Mouse (Mus musculus) kidney, postnatal 25 days (tissue): ENCODE data around the gene Trip11.
A peak's percentile ranks its signal among the peaks of the same experiment; 100 is the strongest.

Experiments used
- DNase-seq, 2 experiments: peaks; one replicate each; pipeline ENCODE4 v3.0.0; 2021; ENCODE audit warnings: mixed read lengths in 2 of 2

Gene Trip11

GRCm38 (mm10) chr12:101819570-101819969 is 93.5 kb downstream of the Trip11 start:
- DNase-seq, result no peak

DNA sequence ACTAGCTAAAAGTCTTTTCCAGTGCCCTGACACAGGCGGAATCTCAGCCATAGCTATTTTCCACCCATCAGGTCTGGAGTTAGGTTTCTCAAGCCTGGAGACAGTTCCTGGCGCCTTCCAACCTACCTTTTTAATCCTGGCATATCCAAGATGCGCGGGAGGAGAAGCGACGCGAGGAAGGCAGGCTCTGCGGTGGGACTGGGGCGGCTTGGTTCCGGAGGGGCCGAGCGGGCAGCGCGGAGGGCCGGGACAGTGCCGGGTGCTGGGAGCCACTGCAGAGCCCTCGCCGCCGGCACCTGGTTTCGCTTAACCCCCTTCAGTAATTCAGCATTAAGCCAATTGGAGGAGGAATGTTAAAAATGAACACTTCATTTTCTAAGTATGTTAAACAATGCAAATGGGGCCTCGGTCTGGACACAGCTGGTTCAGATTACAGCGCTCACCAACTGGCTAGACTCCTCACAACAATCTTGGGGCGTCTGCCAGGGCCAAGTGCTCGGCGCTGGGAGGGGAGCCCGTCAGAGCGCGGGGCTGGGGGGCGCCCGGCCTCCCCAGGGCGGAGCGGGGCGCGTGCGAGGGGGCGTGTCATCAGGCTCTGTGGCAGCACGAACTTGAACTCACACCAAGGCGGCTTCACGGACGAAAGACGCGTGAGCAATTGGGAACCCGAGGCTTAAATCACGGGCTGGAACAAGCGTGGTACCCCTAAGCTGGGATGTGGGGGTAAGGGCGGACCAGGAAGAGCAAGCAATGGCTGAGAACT is 94.3 kb downstream of the Trip11 start, which contains the start of gene Fbln5:
Fbln5 (minus strand) TSS at position 448 of the 763 bp plus-strand sequence.
- DNase-seq, result peak; percentile 70 to 77

- no peak for DNase-seq
Observed at GRCm38 (mm10) chr12:101818246-101818607, 94.8 kb downstream of the Trip11 start.

GRCm38 (mm10) chr12:101816810-101817209 is 96.3 kb downstream of the Trip11 start:
- DNase-seq, result peak in 1 of 2 experiments; percentile 38

DNA sequence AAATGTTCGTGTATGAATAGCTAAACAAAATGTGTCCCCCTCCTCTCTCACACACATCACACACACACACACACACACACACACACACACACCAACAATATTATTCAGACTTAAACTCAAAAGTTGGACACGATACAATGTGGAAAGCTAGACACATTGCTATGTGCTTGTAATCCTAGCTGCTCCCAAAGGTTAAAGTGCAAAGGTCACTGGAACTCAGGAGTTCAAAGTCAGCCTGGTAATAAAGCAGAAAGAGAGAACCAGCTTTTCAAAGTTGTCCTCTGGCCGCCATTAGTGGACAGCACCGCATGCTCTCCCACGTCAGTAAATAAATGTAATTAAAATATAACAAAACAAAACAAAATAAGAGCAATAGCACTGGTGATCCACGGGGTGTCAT is 97.3 kb downstream of the Trip11 start:
- no peak for DNase-seq

DNA sequence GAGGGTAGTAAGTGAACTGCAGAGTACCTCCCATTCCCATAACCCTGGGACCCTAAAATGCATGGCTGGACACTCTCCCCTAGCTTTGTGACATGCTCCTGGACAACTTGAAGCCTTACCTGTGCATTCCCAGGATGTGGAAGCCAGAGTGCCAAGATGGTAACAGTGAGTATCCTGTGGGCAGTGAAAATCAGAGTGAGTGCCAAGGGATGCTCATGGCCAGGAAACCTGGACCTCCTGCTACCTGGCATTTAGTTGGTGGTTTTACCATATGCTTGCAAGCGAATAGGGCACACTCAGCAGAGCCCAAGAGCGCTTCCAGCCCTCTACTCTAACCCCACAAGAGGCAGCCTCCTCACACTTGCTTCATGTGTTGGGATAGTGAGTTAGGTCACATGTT is 98.6 kb downstream of the Trip11 start:
- DNase-seq, result no peak

DNA sequence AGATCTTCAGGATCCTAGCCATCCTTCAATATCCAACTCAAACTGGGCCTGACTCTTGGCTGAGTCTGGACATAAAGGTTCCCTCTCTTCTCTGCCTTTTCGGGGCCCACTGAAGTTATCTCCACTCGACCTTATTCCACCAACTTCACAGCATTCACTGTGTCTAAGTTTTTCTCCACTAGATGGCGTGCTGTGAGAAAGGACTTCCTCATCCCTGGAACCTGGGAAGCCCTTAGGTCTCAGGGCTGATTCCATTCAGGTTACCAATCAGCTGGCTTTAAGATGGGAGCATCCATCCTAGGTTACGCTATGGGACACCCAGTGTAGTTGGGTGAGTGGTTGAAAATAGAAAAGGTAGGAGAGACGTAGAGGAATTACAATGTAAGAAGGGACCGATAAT is 101.9 kb downstream of the Trip11 start:
- peak in 1 of 2 experiments; percentile 58 for DNase-seq

DNA sequence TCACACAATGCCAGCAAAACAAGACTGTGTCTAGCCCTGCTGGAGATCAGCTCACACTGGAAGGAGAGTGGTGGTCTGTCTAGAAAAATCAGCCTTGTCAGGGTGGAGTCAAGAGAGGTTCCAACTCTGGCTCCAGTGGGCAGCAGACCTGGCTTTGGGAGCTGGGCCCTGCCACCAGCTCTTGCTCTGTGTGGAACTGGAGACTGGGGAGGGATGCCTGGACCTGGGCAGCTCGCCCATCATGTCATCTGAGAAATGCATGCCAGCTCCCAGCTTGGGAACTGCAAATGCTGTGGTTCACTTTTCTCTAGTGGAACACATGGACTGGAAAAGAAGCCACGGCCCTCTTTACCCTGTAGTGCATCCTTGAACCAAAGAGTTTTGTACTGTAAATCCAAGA is 102.6 kb downstream of the Trip11 start:
- no peak for DNase-seq

DNA sequence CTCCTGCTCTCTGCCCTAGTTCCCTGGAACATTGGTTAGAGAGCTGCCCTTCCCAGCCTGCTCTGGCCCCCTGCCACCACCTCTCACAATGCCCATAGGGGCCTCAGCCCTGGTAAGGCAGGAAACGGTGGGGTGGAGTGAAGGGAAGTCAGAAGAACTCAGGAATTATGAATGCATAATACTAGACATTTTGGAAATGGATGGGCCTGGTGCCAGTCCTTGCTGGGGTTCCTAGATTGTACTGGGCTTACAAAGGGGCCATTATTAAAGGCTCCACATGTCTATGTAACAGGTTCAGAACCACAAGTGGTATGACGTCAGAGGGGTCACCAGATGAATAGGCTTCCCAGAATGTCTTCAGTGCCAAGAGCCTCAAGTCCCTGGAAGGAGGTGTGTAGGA is 105.7 kb downstream of the Trip11 start:
- DNase-seq, result peak; percentile 47 to 65

DNA sequence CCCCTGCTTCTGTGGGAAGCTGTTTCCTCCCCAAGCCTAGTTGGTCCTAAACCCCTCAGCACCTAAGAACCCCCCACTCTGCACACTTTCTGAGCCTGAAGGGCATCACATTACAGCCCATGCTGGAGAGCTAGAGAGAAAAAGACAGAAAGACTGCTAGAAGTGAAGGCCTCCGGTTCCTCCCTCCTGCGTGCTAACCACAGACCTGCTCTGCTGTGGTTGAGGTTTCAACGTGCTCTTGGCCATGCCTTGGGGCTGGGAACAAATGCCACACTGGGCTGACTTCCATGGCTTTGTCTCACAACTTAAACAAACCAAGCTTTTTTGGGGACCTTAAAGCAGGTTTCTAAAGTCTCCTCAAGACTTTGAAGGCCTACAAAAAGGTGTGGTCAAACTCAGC is 110.6 kb downstream of the Trip11 start:
- DNase-seq, result peak in 1 of 2 experiments; percentile 11

DNA sequence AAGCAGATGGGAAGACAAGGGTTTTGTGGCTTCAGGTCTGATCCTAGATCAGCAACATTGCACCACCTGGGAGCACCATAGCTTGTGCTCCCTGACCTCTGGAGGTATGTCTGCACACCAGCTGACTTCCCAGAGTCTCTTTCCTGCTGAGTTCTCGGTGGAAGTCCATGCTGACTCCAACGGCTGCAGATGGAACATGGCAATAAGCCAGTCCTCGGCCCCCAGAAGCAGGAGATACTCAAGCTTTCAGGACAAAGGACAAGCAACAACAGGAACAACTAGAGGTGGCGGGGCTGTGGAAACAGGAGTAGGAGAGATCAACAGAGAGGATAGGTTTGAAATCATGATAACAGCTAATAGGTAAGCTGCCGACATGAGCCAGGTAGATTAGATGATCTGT is 111.3 kb downstream of the Trip11 start:
- DNase-seq, result peak; percentile 26 to 60

- no peak for DNase-seq
Observed at GRCm38 (mm10) chr12:101801051-101801450, 112.0 kb downstream of the Trip11 start.

DNA sequence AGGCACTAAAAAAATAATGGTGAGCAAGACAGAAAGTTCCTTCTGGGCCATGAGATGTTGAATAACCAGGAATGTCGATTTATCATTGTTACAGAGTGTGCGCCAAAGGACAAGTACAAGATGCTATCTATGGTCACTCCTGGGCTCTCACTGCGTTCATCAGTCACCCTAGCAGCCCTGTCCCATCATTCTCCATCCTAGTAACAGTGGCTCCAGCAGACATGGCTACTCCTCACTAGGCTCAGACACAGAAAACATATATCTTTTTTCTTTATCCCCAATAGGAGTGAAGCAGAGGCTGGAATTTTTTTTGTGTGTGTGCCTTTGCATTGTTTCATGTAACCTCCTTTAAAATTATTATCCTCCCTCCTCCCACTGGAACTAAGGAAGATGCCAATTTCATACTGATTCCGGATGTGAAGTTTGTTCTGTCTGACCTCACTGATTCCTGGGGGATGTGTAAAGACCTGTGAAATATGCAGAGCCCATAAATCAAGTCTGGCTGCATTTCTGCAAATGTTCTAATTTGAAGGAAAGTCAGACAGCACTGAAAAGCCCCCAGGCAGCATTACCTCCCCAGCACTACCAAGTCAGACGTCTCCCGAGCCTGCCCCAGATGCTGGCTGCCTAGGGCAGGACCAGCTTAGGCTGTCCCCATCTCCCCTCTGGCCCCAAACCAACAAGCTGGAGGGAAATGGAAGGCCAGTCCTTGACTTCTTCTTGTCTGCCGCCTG is 114.7 kb downstream of the Trip11 start:
- peak; percentile 18 to 52 for DNase-seq

DNA sequence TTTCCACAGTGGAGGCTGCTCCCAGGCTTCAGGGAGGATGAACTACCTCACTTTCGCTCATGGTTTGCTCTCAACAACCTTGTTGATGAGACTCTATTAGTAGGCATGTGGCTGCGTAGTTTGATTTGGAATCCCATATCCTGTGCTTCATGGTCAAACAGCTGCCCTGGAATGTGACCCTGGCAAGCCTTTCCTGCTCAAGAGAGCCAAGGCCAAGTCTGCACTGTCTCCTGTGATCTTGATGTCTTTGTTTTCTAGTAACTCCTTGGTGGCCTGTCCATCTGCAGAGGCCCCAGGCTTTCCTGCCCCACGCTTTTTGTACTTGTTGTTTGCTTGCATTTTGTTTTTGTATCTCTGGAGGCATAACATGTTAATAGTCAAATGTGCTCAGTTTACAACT is 118.6 kb downstream of the Trip11 start:
- peak; percentile 72 to 76 for DNase-seq

DNA sequence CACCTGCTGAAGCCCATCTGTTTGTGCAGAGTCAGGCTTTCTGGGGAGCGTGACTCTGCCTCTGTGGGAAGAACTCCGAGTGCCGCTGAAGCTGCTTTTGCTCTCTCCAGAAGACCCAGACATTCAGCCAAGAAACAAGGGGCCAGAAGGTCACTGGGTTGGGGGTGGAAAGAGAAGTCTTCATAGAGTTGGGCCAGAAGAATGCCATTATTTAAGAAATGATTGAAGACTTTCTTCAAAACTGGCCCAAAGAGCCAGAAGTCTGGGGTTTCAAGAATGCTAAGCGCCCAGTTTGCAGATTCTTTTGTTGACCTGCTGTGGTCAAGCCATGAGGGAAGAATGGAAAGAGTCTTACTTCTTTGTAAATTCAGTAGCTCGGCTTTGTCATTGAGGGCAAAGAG is 119.8 kb downstream of the Trip11 start:
- DNase-seq, result peak; percentile 69 to 82

DNA sequence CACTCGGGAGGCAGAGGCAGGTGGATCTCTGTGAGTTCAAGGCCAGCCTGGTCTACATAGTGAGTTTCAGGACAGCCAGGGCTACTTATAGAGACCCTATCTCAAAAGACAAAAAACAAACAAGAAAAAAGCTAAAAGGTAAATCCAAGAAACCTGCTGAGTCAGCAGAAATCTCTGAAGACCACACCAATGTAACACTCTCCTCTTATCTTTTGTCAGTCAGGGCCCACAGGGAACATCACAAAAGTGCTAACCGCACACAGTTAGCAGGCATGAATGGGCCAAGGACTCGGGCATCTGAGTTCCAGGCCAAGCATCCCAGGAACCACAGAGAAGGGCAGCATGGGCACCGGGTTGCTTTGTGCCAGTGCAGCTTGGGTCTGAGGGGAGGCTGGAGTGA is 120.4 kb downstream of the Trip11 start:
- DNase-seq, result no peak

GRCm38 (mm10) chr12:101789767-101790166 is 123.3 kb downstream of the Trip11 start:
- DNase-seq, result no peak

- DNase-seq, result no peak
Observed at GRCm38 (mm10) chr12:101789250-101789649, 123.8 kb downstream of the Trip11 start.
